Mouse (Mus musculus) megakaryocyte, embryonic 14.5 days (primary cell): ENCODE data around the gene Jmjd8.

Experiments
- FLI1 ChIP-seq: IDR thresholded peaks from 2 replicates; pipeline ENCODE4 v1.6.1; 2012; ENCODE audit warnings: low read length, inconsistent platforms, mixed read lengths
- GATA1 ChIP-seq: IDR thresholded peaks from 3 replicates; pipeline ENCODE4 v1.6.1; 2012; ENCODE audit warnings: mixed read lengths, low read length, inconsistent platforms, borderline replicate concordance

DNA sequence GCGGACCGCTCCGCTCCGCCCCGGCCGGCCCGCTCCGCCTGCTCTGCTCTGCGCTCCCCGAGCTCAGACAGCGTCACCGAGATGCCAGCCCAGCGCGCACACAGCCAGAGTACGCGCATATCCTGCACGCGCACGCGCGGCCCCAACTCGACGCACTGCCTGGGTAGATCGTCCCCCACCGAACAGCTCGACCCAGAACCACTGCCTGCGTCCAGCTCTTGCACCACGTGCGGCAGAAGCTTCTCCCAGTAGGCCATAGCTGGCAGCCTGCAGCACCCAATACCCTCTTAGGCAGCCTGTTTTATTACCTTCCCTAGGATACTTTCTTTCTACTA, 8.4 kb downstream of the Jmjd8 start, which contains the start of gene Rhbdl1:
- TF ChIP-seq FLI1 (no peak), GATA1 (no peak)
